Mouse (Mus musculus) mouse embryonic stem cell (cell line): Measurements from ENCODE around the gene Gsk3b.
"Not testable (repeated sequence)": the region's sequence is repeated elsewhere in the genome, so short reads cannot be mapped to it uniquely, and the experiment has no call there.

Source experiments
- in situ Hi-C, 2 experiments: fragments of 300-500 bp; cut with MboI; formaldehyde crosslinking; loops; 1 replicate in 1 of 2; 3 replicates in 1 of 2; pipeline ENCODE4 v1.14.3; 2019 to 2020; ENCODE audit warnings: low sequenced_read_pairs in 2 of 2, low pct_unique_long_range_greater_than_20kb in 1 of 2, mixed read lengths in 1 of 2; ENCODE audit not compliant: unreplicated experiment in 1 of 2

Gene Gsk3b

GRCm38 (mm10) chr16:38088629-38089446 is at the start of gene Gsk3b:
Gene Gsk3b, plus strand, starts transcription at chr16:38089001.
- in situ Hi-C loops: no loop called here

- in situ Hi-C loops: no loop called here
These were observed 46.6 kb upstream of the Gsk3b start for GRCm38 (mm10) chr16:38042160-38042559.

DNA sequence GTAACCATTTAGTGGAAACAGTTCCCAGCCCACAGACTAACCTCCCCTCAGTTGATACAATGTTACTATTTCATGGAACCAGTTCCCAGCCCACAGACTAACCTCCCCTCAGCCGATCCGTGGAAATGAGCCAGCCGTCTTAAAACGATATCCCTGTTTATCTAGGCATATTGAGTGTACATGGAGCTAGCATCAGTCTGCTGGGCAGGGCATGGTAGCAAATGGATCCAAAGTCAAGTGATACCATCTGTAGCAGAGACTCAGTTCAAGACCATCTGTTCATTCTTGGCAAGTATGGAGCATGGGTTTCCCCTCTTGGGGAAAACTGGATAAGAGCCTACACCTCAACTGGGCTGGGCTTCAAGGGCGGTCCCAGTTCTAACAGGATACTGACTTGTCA is 44.2 kb upstream of the Gsk3b start:
- in situ Hi-C loops: no loop called here

GRCm38 (mm10) chr16:38047781-38048558 is 40.8 kb upstream of the Gsk3b start:
- in situ Hi-C loops: no loop called here

- in situ Hi-C loops: no loop called here
These were observed 30.9 kb upstream of the Gsk3b start for GRCm38 (mm10) chr16:38057898-38058297.

- in situ Hi-C loops: no loop called here
These were observed 30.0 kb upstream of the Gsk3b start for GRCm38 (mm10) chr16:38058836-38059235.

DNA sequence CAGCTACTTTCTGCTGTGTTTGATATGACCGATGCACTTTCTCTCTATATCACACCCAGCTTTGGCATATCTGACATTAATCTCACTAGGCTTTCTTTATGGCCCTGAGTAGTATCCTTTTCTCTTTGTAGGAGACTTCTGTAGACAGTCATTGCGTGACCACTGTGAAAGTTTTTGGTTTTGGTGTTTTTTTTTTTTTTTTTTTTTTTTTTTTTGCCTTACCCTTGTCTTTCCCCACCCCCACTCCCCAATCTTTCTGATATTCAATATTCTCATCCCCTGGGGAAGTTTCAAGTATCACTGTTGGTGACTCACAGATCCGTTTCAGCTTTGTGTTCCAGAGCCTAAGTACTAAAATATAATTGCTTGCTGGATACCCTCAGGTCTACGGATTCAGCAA is 29.2 kb upstream of the Gsk3b start:
- in situ Hi-C loops: no loop called here

- in situ Hi-C loops: not testable (repeated sequence)
These were observed 14.8 kb upstream of the Gsk3b start for GRCm38 (mm10) chr16:38073859-38074631.

DNA sequence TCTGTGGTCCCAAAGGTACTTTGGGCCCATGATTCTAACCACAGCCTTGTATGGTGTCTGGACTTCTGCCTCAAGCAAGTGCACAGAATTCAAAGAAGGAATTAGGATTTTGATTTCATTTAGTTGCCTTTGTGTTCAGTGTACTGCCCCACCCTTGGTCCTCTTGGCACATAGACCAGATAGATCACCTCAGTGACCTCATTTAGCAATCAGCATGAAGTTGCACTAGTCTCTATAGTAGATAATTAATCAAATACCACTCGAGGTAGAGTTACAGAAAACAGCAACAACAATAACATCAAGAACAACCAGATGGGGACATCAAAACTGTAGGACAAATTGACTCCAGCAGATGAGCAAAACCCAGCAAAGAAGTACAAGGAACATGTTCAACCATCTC is 8.6 kb upstream of the Gsk3b start:
- in situ Hi-C loops: no loop called here

DNA sequence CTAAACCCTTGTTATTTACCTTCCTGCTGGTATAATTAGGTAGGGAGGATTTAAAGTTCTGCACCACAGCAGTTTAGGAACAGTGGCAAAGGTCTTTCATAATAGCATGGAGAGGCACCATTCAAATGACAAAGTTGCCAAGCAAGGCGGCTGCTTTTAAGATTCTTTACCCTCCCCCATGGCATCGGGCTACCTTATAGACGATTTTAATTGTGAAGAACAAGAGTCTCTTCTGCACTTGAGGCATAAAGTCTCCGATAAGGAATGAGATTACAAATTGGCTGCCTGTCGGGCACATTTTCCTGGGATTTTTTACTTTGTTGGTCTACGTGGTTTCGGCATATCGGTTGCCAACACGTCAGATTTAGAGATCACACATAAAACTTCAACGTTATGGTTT is 1.6 kb upstream of the Gsk3b start:
- in situ Hi-C loops: no loop called here

- in situ Hi-C loops: no loop called here
These were observed 1.1 kb upstream of the Gsk3b start for GRCm38 (mm10) chr16:38087645-38088125.

DNA sequence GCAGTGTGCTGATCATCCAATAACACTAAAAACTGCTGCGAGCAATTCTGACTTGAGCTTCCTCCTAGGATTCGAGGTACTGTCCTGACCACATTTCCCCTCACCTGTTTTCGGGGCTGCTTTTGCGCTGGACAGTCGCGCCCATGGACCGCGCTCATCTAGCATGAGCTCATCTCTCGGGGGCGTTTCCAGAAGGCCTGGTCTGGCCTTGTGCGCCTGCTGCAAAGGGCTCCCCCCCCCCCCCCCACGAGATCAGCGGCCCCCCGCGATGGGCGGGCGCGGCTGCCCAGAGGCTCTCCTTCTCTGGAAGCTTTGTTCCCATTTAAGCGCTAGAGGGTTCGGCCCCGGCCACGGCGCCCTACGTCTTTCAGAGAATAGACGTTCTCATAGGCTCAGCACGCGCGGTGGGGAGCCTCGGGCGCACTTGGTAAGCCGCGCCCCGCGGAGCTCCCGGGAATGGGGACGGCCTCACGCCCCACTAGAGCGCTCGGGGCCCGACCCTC is 624 bp upstream of the Gsk3b start:
- in situ Hi-C loops: no loop called here

DNA sequence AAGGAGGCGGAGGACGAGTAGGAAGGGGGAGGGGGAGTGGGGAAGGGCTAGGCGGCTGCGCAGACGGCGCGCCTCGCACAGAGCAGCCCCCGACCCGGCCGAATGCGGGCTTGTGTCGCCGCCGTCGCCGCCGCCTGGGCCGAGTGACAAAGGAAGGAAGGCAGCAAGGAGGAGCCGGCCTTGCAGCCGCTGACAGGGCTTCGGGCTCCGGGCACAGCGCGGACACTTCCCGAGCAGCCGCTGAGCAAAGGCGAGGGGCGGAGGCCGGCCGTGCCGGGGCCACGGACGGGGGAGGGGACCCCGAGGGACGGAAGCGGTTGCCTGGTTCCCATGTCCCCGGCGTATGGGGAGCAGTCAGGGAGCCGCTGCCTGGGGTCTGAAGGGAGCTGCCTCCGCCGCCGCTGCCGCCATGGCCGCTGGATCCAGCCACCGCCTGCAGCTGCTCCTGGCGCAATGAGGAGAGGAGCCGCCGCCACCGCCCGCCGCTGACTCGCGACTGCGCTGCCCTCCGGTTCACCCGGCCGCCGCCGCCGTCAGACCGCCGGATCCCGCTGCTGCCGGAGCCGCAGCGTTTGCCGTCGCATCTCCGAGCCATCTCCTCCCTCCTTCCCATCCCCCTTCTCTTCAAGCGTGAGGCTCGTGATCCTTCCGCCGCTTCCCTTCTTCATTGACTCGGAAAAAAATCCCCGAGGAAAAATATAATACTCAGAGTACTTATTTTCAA is 808 bp downstream of the Gsk3b start:
- in situ Hi-C loops: no loop called here

GRCm38 (mm10) chr16:38090341-38091005 is 1.7 kb downstream of the Gsk3b start:
- in situ Hi-C loops: no loop called here

- in situ Hi-C loops: no loop called here
These were observed 2.2 kb downstream of the Gsk3b start for GRCm38 (mm10) chr16:38091041-38091440.

DNA sequence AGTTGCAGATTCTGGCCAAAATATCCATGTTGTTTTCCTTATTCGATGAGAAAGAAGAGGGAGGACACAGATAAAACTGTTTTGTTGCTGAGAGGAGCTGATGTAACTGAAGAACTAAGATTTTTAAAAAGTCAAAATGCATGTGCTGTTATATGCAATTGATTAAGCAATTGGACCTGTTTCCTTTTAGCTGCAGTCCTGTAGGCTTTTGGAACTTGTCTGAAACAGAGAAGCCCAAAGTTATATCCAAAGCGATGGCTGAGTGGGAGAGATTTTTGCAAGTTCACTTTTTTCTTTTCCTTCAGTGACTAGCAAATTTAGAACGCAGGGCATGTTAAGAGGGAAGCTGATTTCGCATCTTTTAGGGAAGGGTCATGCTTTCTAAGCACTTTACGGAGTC is 2.9 kb downstream of the Gsk3b start:
- in situ Hi-C loops: no loop called here

GRCm38 (mm10) chr16:38092598-38092997 is 3.8 kb downstream of the Gsk3b start:
- in situ Hi-C loops: no loop called here
